30 mouse cellular contexts compared by ENCODE assay signal in the genomic region with DNA sequence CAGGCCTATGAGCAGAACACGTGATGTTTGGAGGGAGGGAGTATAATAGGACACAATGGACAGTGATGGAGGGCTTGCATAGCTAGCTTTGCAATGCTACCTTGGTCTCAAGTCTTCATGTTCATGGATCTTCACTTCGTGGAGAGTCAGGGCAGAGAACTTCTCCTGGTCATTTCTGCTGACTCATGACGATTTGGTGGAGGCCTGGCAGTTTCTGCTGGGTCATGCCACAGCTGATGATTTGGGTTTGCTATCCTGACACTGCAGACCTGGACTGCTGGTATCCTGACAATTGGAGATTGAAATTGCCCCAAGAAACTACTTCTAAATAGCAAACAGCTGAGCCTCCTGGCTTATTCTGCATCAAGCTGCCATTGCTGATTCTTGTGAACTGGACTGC. TPM values are rescaled to one million over a fixed set of nuclear protein-coding genes. Genes with fewer than 3 reads are reported as not detected.
DNase-seq lines count a peak whose midpoint lies in the region; ATAC-seq and TF ChIP-seq lines count a peak whose summit lies in the region.
"Had no signal": no experiment of that assay in that cellular context is flagged by ENCODE, and none has a peak within 500 bp of the region (broad histone marks: within the 10 kb centered on the region; RNA-seq: fewer than 3 reads in every experiment).

No protein-coding gene starts in this region.

- DNase-seq in liver = peak; percentile 41
- DNase-seq in liver, embryonic 11.5 days (ENCODE audit: low spot score) = no peak
- DNase-seq in liver, postnatal 0 days = no peak
- DNase-seq in adrenal gland, adult 18-20 months (ENCODE audit: low spot score in 2 of 2) = no peak
- no peak for DNase-seq in gastrocnemius, adult 18-20 months (ENCODE audit: low spot score)
- DNase-seq: adrenal gland, postnatal 10 days; adrenal gland, postnatal 36 days; B cell, adult 2 months; cerebellum, adult 11 months; cerebellum, adult 2 months; cerebellum, adult 9-11 months; cerebellum, postnatal 25 days; gastrocnemius, postnatal 10 days; gastrocnemius, postnatal 36 days; heart, adult 2 months; heart, postnatal 10 days; heart, postnatal 36 days had no signal

- no peak overlapping the region for H3K4me3 ChIP-seq in liver, embryonic 11.5 days (ENCODE audit: low read depth, low read length)
- H3K4me3 ChIP-seq in liver, embryonic 12.5 days = no peak overlapping the region
- no peak overlapping the region for H3K4me3 ChIP-seq in liver, postnatal 0 days (ENCODE audit: low read depth, low read length)
- H3K4me3 ChIP-seq: embryonic facial prominence, embryonic 12.5 days; embryonic facial prominence, embryonic 15.5 days; erythroblast, embryonic 14.5 days; forebrain, embryonic 12.5 days; forebrain, embryonic 15.5 days; heart, adult 2 months; heart, embryonic 10.5 days; heart, embryonic 15.5 days had no signal

- H3K36me3 ChIP-seq in liver, embryonic 11.5 days (ENCODE audit: control insufficient read depth, insufficient read depth, low read length) = no peaks in the 10 kb centered on the region
- no peaks in the 10 kb centered on the region for H3K36me3 ChIP-seq in liver, embryonic 12.5 days
- H3K36me3 ChIP-seq in liver, postnatal 0 days (replicated peaks; ENCODE audit: insufficient read depth, low read length) = no peaks in the 10 kb centered on the region
- H3K36me3 ChIP-seq: embryonic facial prominence, embryonic 12.5 days; embryonic facial prominence, embryonic 15.5 days; forebrain, embryonic 12.5 days; forebrain, embryonic 15.5 days; heart, embryonic 10.5 days; heart, embryonic 15.5 days had no signal

- peak; percentile 50 for TF ChIP-seq EP300 in liver, postnatal 0 days (IDR thresholded peaks at IDR 0.05; ENCODE audit: low read depth)

- peaks cover 4% of the 10 kb centered on the region; the same call in 1 of the 2 replicates for H3K4me1 ChIP-seq in liver, embryonic 11.5 days (replicated peaks; ENCODE audit: control insufficient read depth, insufficient read depth, low read length)
- H3K4me1 ChIP-seq in liver, embryonic 12.5 days = peaks cover 19% of the 10 kb centered on the region
- peaks cover 7% of the 10 kb centered on the region; the same call in 1 of the 2 replicates for H3K4me1 ChIP-seq in liver, postnatal 0 days (ENCODE audit: insufficient read depth)

- 57% methylated on average over 3 of the region's 3 CpGs for WGBS in liver, embryonic 11.5 days
- WGBS in liver, embryonic 12.5 days (ENCODE audit: insufficient replicate concordance) = 42% methylated on average over 3 of the region's 3 CpGs
- 61% methylated on average over 3 of the region's 3 CpGs for WGBS in liver, postnatal 0 days (ENCODE audit: insufficient replicate concordance)

- H3K9me3 ChIP-seq in liver, embryonic 11.5 days (ENCODE audit: control insufficient read depth, low read length) = no peaks in the 10 kb centered on the region
- H3K9me3 ChIP-seq in liver, embryonic 12.5 days (replicated peaks) = peaks cover 11% of the 10 kb centered on the region; the same call in 1 of the 2 replicates
- peaks cover 7% of the 10 kb centered on the region; the same call in 1 of the 2 replicates for H3K9me3 ChIP-seq in liver, postnatal 0 days (ENCODE audit: low read length)
- H3K9me3 ChIP-seq: embryonic facial prominence, embryonic 15.5 days; forebrain, embryonic 12.5 days; forebrain, embryonic 15.5 days; heart, embryonic 10.5 days; heart, embryonic 15.5 days had no signal

- peaks cover 11% of the 10 kb centered on the region for H3K27me3 ChIP-seq in liver, embryonic 11.5 days (replicated peaks; ENCODE audit: control insufficient read depth, insufficient read depth, low read length)
- H3K27me3 ChIP-seq in liver, embryonic 12.5 days (replicated peaks) = peaks cover 30% of the 10 kb centered on the region
- peaks cover 7% of the 10 kb centered on the region; the same call in 1 of the 2 replicates for H3K27me3 ChIP-seq in liver, postnatal 0 days (ENCODE audit: insufficient read depth, low read length)

- H3K4me2 ChIP-seq in liver, embryonic 11.5 days = no peak overlapping the region
- H3K4me2 ChIP-seq in liver, embryonic 12.5 days = no peak overlapping the region
- H3K4me2 ChIP-seq in liver, postnatal 0 days (ENCODE audit: low read depth, low read length) = no peak overlapping the region
- H3K4me2 ChIP-seq: embryonic facial prominence, embryonic 12.5 days; embryonic facial prominence, embryonic 15.5 days; forebrain, embryonic 12.5 days; forebrain, embryonic 15.5 days; heart, embryonic 15.5 days; hindbrain, embryonic 14.5 days had no signal

- no peak overlapping the region for H3K9ac ChIP-seq in liver, embryonic 11.5 days (ENCODE audit: low read depth, low read length)
- no peak overlapping the region for H3K9ac ChIP-seq in liver, embryonic 12.5 days
- no peak overlapping the region for H3K9ac ChIP-seq in liver, postnatal 0 days (replicated peaks)
- H3K9ac ChIP-seq: embryonic facial prominence, embryonic 12.5 days; embryonic facial prominence, embryonic 15.5 days; forebrain, embryonic 12.5 days; forebrain, embryonic 15.5 days; heart, embryonic 15.5 days; hindbrain, embryonic 14.5 days had no signal

- no peak for ATAC-seq in liver, embryonic 11.5 days (replicated peaks; ENCODE audit: low FRiP score)
- peak; percentile 36; the same call in 1 of the 2 replicates for ATAC-seq in liver, embryonic 12.5 days
- no peak for ATAC-seq in liver, postnatal 0 days
- ATAC-seq: activated CD4-positive, CD25-positive, alpha-beta regulatory T cell, adult 4 months; forebrain, embryonic 15.5 days; hindbrain, postnatal 0 days; inflammation-experienced regulatory T-cells, adult 6 months; intestine, embryonic 16.5 days had no signal

- no peak for TF ChIP-seq CTCF in liver, postnatal 0 days (IDR thresholded peaks at IDR 0.05; ENCODE audit: low read depth)

- no peak overlapping the region for H3K27ac ChIP-seq in liver, embryonic 11.5 days (ENCODE audit: low read depth, low read length)
- H3K27ac ChIP-seq in liver, embryonic 12.5 days = no peak overlapping the region
- no peak overlapping the region for H3K27ac ChIP-seq in liver, postnatal 0 days (ENCODE audit: low read depth)
- H3K27ac ChIP-seq: embryonic facial prominence, embryonic 12.5 days; embryonic facial prominence, embryonic 15.5 days; forebrain, embryonic 12.5 days; forebrain, embryonic 15.5 days; heart, adult 2 months; heart, embryonic 10.5 days; heart, embryonic 15.5 days; hindbrain, embryonic 14.5 days; hindbrain, postnatal 0 days had no signal

RNA-seq across cellular contexts. Expression of a gene that starts 17.8 kb away (rescaled TPM):
- polyA plus RNA-seq in liver, embryonic 11.5 days (2014; fragmentation: Nextera tagmentation; extraction: Ambion mirVana) = 2,164 and 2,343 TPM in 2 replicates
- 1,396 and 1,433 TPM in 2 replicates for polyA plus RNA-seq in liver, embryonic 12.5 days (2016; fragmentation: Nextera tagmentation; extraction: Ambion mirVana)
- polyA plus RNA-seq in liver, postnatal 0 days (2015; fragmentation: Nextera tagmentation; extraction: Ambion mirVana) = 1,510 and 1,549 TPM in 2 replicates
- 100 to 1,000 TPM; 672 to 676 TPM for total RNA-seq in adrenal gland, adult 18-20 months (2021)
- 100 to 1,000 TPM; 367 to 381 TPM for total RNA-seq in gastrocnemius, adult 18-20 months (2021)

RNA-seq across cellular contexts. Expression of a gene that starts 18.0 kb away (rescaled TPM):
- 47.2 and 49.1 TPM in 2 replicates for polyA plus RNA-seq in liver, embryonic 11.5 days (2014; fragmentation: Nextera tagmentation; extraction: Ambion mirVana)
- polyA plus RNA-seq in liver, embryonic 12.5 days (2016; fragmentation: Nextera tagmentation; extraction: Ambion mirVana) = 41.1 and 43.5 TPM in 2 replicates
- polyA plus RNA-seq in liver, postnatal 0 days (2015; fragmentation: Nextera tagmentation; extraction: Ambion mirVana) = 12.5 and 13.4 TPM in 2 replicates
- total RNA-seq in adrenal gland, adult 18-20 months (2021) = 10 to 100 TPM; 51.1 to 53.5 TPM
- total RNA-seq in gastrocnemius, adult 18-20 months (2021) = 10 to 100 TPM; 29.6 to 33.5 TPM

RNA-seq across cellular contexts. Expression of a gene that starts 22.3 kb away (rescaled TPM):
- 2.9 and 3.5 TPM in 2 replicates for polyA plus RNA-seq in liver, embryonic 11.5 days (2014; fragmentation: Nextera tagmentation; extraction: Ambion mirVana)
- 2.1 and 2.6 TPM in 2 replicates for polyA plus RNA-seq in liver, embryonic 12.5 days (2016; fragmentation: Nextera tagmentation; extraction: Ambion mirVana)
- polyA plus RNA-seq in liver, postnatal 0 days (2015; fragmentation: Nextera tagmentation; extraction: Ambion mirVana) = 2.2 and 2.4 TPM in 2 replicates
- total RNA-seq in adrenal gland, adult 18-20 months (2021) = 1 to 10 TPM; 3.9 to 5.0 TPM
- 1 to 10 TPM; 1.5 to 1.7 TPM for total RNA-seq in gastrocnemius, adult 18-20 months (2021)

RNA-seq across cellular contexts. Expression of a gene that starts 26.6 kb away (rescaled TPM):
- 82.7 and 84.9 TPM in 2 replicates for polyA plus RNA-seq in liver, embryonic 11.5 days (2014; fragmentation: Nextera tagmentation; extraction: Ambion mirVana)
- polyA plus RNA-seq in liver, embryonic 12.5 days (2016; fragmentation: Nextera tagmentation; extraction: Ambion mirVana) = 82.1 and 83.5 TPM in 2 replicates
- polyA plus RNA-seq in liver, postnatal 0 days (2015; fragmentation: Nextera tagmentation; extraction: Ambion mirVana) = 274 and 288 TPM in 2 replicates
- total RNA-seq in adrenal gland, adult 18-20 months (2021) = 1,000 to 10,000 TPM in 1 of 2 experiments, 100 to 1,000 TPM in 1; 550 to 1,344 TPM
- 10 to 100 TPM; 47.2 to 57.7 TPM for total RNA-seq in gastrocnemius, adult 18-20 months (2021)

RNA-seq across cellular contexts. Expression of a gene that starts 33.1 kb away (rescaled TPM):
- 62.6 and 67.0 TPM in 2 replicates for polyA plus RNA-seq in liver, embryonic 11.5 days (2014; fragmentation: Nextera tagmentation; extraction: Ambion mirVana)
- 49.4 and 52.7 TPM in 2 replicates for polyA plus RNA-seq in liver, embryonic 12.5 days (2016; fragmentation: Nextera tagmentation; extraction: Ambion mirVana)
- 12.7 and 12.8 TPM in 2 replicates for polyA plus RNA-seq in liver, postnatal 0 days (2015; fragmentation: Nextera tagmentation; extraction: Ambion mirVana)
- 10 to 100 TPM; 29.2 to 35.7 TPM for total RNA-seq in adrenal gland, adult 18-20 months (2021)
- total RNA-seq in gastrocnemius, adult 18-20 months (2021) = 1 to 10 TPM; 8.7 to 8.8 TPM
